Mouse (Mus musculus) spleen, postnatal 14 days (tissue): ENCODE measurements around the gene Gm10306.

Source experiments
- DNase-seq, 2 experiments: peaks; one replicate each; pipeline ENCODE4 v3.0.0; 2021 to 2022; ENCODE audit warnings: low spot score in 2 of 2

Gm10306 gene

GRCm38 (mm10) chr4:94556265-94557054 is at the start of gene Gm10306, which contains the start of gene Caap1:
Gene Gm10306, plus strand, starts transcription at chr4:94556546.
Gene Caap1, minus strand, starts transcription at chr4:94556796.
- peak; percentile 85 to 95 for DNase-seq

- no peak for DNase-seq
Measured at GRCm38 (mm10) chr4:94515366-94515765, 41.0 kb upstream of the Gm10306 start.

- DNase-seq, result peak in 1 of 2 experiments; percentile 7
Measured at GRCm38 (mm10) chr4:94517631-94518030, 38.7 kb upstream of the Gm10306 start.

GRCm38 (mm10) chr4:94523321-94523720 is 33.0 kb upstream of the Gm10306 start:
- DNase-seq, result no peak

- DNase-seq, result no peak
Measured at GRCm38 (mm10) chr4:94529448-94529847, 26.9 kb upstream of the Gm10306 start.

- no peak for DNase-seq
Measured at GRCm38 (mm10) chr4:94533205-94533604, 23.1 kb upstream of the Gm10306 start.

GRCm38 (mm10) chr4:94543041-94543440 is 13.3 kb upstream of the Gm10306 start:
- DNase-seq, result no peak

GRCm38 (mm10) chr4:94544321-94544720 is 12.0 kb upstream of the Gm10306 start:
- no peak for DNase-seq

DNA sequence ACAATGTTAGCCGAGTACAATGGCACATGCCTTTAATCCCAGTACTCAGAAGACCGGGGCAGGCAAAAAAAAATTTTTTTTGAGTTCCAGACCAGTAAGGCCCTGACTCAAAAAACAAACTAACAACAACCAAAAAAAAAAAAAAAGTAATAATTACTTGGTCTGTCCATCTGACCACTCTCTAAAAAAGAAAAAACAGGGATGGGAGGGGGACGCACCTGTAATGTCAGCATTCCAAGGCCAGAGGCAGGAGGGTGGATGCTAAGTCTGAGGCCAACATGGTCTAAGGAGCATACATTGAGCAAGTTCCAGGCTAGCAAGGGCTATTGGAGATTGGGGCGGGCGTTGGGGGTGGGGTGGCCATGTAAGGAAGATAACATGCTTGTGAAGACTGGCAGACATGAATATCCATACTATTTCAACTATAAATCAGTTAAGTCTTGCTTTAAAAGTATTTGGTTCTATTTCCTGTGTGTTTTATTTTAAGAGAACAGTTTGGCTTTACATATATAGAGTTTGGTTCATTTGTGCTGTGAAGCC is 1.3 kb upstream of the Gm10306 start:
- no peak for DNase-seq

DNA sequence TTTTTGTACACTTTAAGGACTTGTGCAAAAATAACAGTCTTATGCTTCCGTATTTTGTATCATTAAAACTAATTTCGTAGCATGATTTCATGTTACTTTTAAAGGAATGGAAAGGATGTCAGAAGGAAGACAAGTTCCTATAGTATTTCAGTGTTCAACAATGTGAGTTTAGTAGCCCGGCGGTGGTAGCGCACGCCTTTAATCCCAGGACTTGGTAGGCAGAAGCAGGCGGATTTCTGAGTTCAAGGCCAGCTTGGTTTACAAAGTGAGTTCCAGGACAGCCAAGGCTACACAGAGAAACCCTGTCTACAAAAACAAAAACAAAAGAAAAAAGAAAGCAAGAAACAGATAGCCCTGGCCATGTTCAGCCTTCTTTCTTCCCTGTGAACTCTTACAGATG is 799 bp downstream of the Gm10306 start:
- DNase-seq, result no peak

- DNase-seq, result no peak
Measured at GRCm38 (mm10) chr4:94559266-94559665, 2.9 kb downstream of the Gm10306 start.

- no peak for DNase-seq
Measured at GRCm38 (mm10) chr4:94560316-94560715, 4.0 kb downstream of the Gm10306 start.

- no peak for DNase-seq
Measured at GRCm38 (mm10) chr4:94561954-94562648, 5.8 kb downstream of the Gm10306 start.

- no peak for DNase-seq
Measured at GRCm38 (mm10) chr4:94564297-94564696, 8.0 kb downstream of the Gm10306 start.

DNA sequence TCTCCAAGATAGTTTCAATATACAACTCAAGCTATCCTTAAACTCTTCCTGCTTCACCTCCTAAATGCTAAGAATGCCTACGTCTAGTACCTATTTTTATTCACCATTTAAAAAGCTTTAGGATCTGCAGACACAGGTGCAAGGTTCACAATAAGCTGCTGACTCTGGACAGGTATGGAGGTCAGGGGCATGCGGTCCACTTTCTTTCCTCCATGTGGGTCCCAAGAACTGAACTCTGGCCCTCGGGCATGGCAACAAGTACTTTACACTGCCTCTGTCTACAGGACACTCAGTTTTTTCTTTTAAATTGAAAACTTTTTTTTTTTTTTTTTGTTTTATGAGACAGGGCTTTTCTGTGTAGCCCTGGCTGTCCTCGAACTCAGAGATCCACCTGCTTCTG is 16.3 kb downstream of the Gm10306 start:
- DNase-seq, result no peak

DNA sequence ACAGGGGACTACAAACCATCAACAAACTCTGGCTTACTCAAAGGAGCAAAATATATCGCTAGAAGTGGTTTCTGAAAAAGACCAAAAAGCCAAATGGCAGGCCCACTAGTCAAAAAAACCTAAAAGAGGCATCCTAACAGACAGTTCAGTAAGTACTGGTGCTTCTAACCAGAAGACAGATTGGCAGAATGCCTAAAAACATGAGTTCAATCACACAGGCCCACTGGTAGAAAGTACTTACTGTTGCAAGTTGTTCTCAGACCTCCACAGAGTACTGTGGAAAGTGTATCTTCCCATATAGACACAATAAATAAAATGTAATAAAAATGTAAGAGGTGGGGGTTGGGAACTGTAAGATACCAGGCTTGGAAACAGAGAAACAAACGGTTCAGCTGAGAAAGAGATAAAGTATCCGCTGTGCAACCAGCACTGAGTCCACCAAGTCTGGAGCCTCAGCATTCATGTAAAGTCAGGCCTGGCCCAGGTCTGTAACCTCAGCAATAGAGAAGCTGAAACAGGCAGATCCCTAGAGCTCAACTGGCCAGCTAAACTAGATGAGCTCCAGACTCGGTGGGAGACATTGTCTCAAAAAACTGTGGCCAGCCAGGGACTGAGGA is 35.5 kb downstream of the Gm10306 start:
- no peak for DNase-seq

DNA sequence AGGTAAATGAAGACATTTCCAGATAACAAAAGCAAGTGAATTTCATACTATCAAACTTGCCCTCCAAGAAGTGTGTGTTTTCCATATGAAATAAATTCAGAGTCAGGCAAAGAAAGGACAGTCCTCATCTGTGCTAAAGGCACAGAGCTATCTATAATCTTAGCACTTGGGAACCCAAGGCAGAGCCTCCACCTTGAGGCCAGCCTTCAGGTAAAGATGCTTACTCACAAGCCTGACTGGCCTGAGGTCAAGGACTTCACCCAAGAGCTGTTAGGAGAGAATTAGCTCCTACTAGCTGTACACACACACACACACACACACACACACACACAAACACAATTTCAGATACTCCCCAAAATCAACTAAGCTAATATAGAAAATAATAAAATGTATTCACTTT is 36.4 kb downstream of the Gm10306 start:
- DNase-seq, result no peak

- peak in 1 of 2 experiments; percentile 5 for DNase-seq
Measured at GRCm38 (mm10) chr4:94601395-94601794, 45.0 kb downstream of the Gm10306 start.

- DNase-seq, result no peak
Measured at GRCm38 (mm10) chr4:94602496-94603030, 46.2 kb downstream of the Gm10306 start.

DNA sequence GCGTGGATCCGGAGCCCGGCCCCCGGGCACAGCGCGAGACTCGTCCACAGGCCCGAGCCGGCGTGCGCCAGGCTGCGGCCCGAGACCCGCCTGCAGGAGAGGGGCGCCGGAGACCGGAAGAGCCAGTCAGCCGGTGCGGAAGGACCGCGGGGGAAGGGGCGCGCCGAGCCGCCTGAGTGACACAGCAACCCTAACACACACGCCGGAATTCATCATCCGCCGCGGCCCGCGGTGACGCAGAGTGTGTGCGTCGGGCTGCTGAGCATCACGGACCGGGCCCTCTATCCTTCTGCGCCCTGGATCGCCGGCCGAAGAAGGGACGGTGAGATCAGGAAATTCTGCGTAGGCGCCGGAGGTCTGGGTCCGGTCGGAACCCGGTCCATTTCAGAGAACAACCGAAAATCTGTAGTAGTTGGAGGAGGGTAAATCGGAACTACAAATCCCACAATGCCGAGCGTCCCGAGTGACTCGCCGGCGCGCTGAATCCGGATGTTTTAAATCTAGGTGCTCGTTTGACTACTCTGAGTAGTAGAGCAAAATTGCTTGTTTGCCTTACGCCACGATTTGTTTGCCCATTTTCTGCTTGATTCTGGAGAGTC is 46.8 kb downstream of the Gm10306 start, which contains the start of gene Plaa:
Plaa (minus strand) TSS at position 214 of the 599 bp plus-strand sequence.
- DNase-seq, result peak; percentile 72 to 80

DNA sequence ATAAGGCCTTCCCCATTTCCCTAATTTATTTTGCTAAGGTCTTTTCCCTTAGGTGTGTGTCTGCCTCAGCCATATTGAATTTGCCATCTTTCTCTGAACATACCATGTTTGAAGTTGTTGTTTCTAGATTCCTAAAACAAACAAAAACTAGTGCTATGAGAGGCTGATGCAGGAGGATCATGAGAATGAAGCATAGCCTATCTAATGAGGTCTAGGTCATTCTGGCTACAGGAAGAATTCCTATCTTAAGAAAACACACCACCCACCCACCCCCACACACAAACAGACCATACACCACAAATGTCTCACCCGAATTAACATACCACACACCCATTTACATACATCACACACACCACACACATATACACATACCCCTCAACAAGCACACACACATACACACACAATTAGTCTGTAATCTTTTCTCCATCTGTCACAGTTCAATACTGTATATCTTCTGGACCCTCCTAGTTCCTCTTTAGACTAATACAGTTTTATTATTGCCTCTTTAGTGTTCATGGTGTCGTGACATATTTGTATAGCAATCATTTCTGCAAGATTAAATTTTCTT is 48.2 kb downstream of the Gm10306 start:
- no peak for DNase-seq
